Mouse (Mus musculus): ENCODE results near the gene Ulk4. TPM values are rescaled to one million over a fixed set of nuclear protein-coding genes. Genes with fewer than 3 reads are reported as not detected.

Gene Ulk4
- total and polyA plus RNA-seq, 3 experiments: 26.6 to 31.1 TPM; not detected in 1

DNA sequence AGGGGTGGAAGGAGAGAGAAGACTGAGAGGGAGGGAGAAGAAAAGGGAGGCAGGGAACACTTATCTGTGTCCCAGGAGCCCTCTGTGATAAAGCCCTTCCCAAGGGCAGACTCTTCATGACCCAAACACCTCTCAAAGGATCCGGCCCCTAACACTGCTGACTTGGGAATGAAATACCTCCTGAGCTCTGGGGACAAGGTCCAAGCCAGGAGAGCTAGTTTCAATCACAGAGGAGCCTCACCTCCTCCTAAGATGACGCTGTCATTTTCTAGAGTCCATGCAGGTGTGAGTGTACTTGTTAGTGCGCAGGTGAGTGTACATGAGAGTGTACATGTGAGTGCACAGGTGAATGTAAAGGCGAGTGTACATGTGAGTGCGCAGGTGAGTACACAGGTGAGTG, 292.0 kb downstream of the Ulk4 start:
- H3K4me3 ChIP-seq (ENCODE audit: control insufficient read depth in 1 of 2, insufficient read depth in 1 of 2, low read depth in 2 of 2, low read length in 2 of 2): no peak overlapping the region
- no peak overlapping the region for H3K27ac ChIP-seq (ENCODE audit: control insufficient read depth, low read depth, low read length)

DNA sequence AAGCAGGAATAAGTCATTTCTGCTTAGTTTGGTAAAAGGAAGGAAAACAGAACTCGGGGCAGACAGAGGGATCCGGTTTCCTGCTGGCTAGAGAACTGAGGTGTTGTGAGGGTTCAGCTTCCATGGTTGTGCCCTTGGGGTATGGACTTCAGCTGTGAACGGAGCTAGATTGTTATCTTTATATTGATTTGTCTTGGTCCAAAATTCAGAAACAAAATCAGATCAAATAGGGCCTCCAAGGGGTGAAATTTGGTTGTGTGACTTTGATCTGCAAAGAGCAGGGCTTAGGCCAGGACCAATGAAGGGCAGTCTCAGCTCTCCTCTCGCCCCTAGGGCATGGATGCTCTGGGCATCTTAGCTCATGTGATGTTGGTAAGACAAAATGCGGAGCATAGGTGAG, 292.5 kb downstream of the Ulk4 start:
- H3K36me3 ChIP-seq (ENCODE audit: control insufficient read depth in 1 of 2, insufficient read depth in 2 of 2, low read length in 2 of 2): no peaks in the 10 kb centered on the region
- H3K4me1 ChIP-seq (ENCODE audit: control insufficient read depth in 1 of 2, insufficient read depth in 2 of 2, low read length in 2 of 2): no peaks in the 10 kb centered on the region
- no peak for TF ChIP-seq MYB (IDR thresholded peaks at IDR 0.05; ENCODE audit: low read depth, low read length)
- TF ChIP-seq ZMIZ1 (IDR thresholded peaks at IDR 0.05; ENCODE audit: low read depth, low read length): no peak
- no peak for TF ChIP-seq ZKSCAN1 (IDR thresholded peaks at IDR 0.05; ENCODE audit: low read depth, low read length)
- no peak for TF ChIP-seq GATA1 (IDR thresholded peaks at IDR 0.05; ENCODE audit: low read depth, low read length)
- no peaks in the 10 kb centered on the region for H3K79me2 ChIP-seq (ENCODE audit: control insufficient read depth, insufficient read depth, low read length, poor library complexity)
- no peak overlapping the region for H3K4me3 ChIP-seq (ENCODE audit: control insufficient read depth in 1 of 2, insufficient read depth in 1 of 2, low read depth in 2 of 2, low read length in 2 of 2)
- H3K9ac ChIP-seq (ENCODE audit: control insufficient read depth, low read depth, low read length, poor library complexity, severe bottlenecking): no peak overlapping the region
- no peaks in the 10 kb centered on the region for H3K9me3 ChIP-seq (replicated peaks; ENCODE audit: insufficient read depth, low read length)
- no peak overlapping the region for H3K27ac ChIP-seq (ENCODE audit: control insufficient read depth, low read depth, low read length)
- no peaks in the 10 kb centered on the region for H3K27me3 ChIP-seq (ENCODE audit: control insufficient read depth in 1 of 2, insufficient read depth in 2 of 2, low read length in 2 of 2)
- DNase-seq (ENCODE audit: low read depth, low spot score): no peak

More for the DNA sequence above, 292.0 kb downstream of the Ulk4 start:
- no peak for DNase-seq (ENCODE audit: low read depth, low spot score)
- Histone ChIP-seq H3K79me2 (ENCODE audit: control insufficient read depth, insufficient read depth, low read length, poor library complexity) (no peaks in the 10 kb centered on the region), H3K9me3 (replicated peaks; ENCODE audit: insufficient read depth, low read length) (no peaks in the 10 kb centered on the region), H3K4me1 (ENCODE audit: control insufficient read depth in 1 of 2, insufficient read depth in 2 of 2, low read length in 2 of 2) (no peaks in the 10 kb centered on the region), H3K9ac (ENCODE audit: control insufficient read depth, low read depth, low read length, poor library complexity, severe bottlenecking) (no peak overlapping the region), H3K36me3 (ENCODE audit: control insufficient read depth in 1 of 2, insufficient read depth in 2 of 2, low read length in 2 of 2) (no peaks in the 10 kb centered on the region), H3K27me3 (ENCODE audit: control insufficient read depth in 1 of 2, insufficient read depth in 2 of 2, low read length in 2 of 2) (no peaks in the 10 kb centered on the region)
- TF ChIP-seq TAL1 (IDR thresholded peaks at IDR 0.05; ENCODE audit: low read length): no peak
- TF ChIP-seq TBP (IDR thresholded peaks at IDR 0.05; ENCODE audit: low read depth, low read length): no peak
- no peak for TF ChIP-seq RCOR1 (IDR thresholded peaks at IDR 0.05; ENCODE audit: low read depth, low read length)
- TF ChIP-seq CTCF (IDR thresholded peaks at IDR 0.05 in 2 of 3, conservative IDR thresholded peaks at IDR 0.05 in 1 of 3; ENCODE audit: control insufficient read depth in 1 of 3, insufficient read depth in 1 of 3, low read depth in 2 of 3, low read length in 3 of 3, poor library complexity in 1 of 3, severe bottlenecking in 1 of 3): no peak
- no peak for TF ChIP-seq EP300 (IDR thresholded peaks at IDR 0.05; ENCODE audit: low read depth in 1 of 2, low read length in 2 of 2)
- TF ChIP-seq NRF1 (IDR thresholded peaks at IDR 0.05; ENCODE audit: insufficient read depth, low read depth, low read length, poor library complexity, severe bottlenecking): no peak
- TF ChIP-seq USF1 (IDR thresholded peaks at IDR 0.05; ENCODE audit: low read depth, low read length): no peak
- TF ChIP-seq POLR2A (IDR thresholded peaks at IDR 0.05; ENCODE audit: control insufficient read depth in 1 of 2, insufficient read depth in 1 of 2, low read depth in 1 of 2, low read length in 2 of 2, poor library complexity in 1 of 2): no peak
- TF ChIP-seq CHD2 (IDR thresholded peaks at IDR 0.05; ENCODE audit: low read length): no peak
- no peak for TF ChIP-seq UBTF (IDR thresholded peaks at IDR 0.05; ENCODE audit: borderline replicate concordance, insufficient read depth, low read depth, low read length)

DNA sequence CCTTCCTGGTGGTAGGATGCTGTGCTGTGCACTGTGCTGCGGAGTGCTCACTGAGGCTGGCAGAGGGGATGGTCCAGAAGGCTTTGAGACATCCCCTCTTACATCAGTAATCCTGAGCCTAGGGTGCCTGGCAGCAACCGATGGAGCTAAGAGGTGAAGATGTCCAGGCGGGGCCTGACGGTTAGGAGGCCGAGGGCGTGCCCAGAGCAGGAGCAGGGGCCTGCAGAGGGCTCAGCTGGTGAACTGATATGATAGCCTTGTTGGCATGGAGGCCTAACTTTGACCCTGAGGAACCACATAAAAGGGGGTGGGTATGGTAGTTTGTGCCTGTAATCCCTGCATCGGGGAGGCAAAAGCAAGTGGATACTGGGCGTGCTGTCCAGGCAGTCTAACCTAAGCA, 293.1 kb downstream of the Ulk4 start:
- Histone ChIP-seq H3K36me3 (ENCODE audit: control insufficient read depth in 1 of 2, insufficient read depth in 2 of 2, low read length in 2 of 2) (no peaks in the 10 kb centered on the region), H3K27me3 (ENCODE audit: control insufficient read depth in 1 of 2, insufficient read depth in 2 of 2, low read length in 2 of 2) (no peaks in the 10 kb centered on the region), H3K9me3 (replicated peaks; ENCODE audit: insufficient read depth, low read length) (no peaks in the 10 kb centered on the region), H3K27ac (ENCODE audit: control insufficient read depth, low read depth, low read length) (no peak overlapping the region), H3K79me2 (ENCODE audit: control insufficient read depth, insufficient read depth, low read length, poor library complexity) (no peaks in the 10 kb centered on the region), H3K4me3 (ENCODE audit: control insufficient read depth in 1 of 2, insufficient read depth in 1 of 2, low read depth in 2 of 2, low read length in 2 of 2) (no peak overlapping the region), H3K4me1 (ENCODE audit: control insufficient read depth in 1 of 2, insufficient read depth in 2 of 2, low read length in 2 of 2) (no peaks in the 10 kb centered on the region), H3K9ac (ENCODE audit: control insufficient read depth, low read depth, low read length, poor library complexity, severe bottlenecking) (no peak overlapping the region)
- no peak for DNase-seq (ENCODE audit: low read depth, low spot score)
- TF ChIP-seq MAX (IDR thresholded peaks at IDR 0.05; ENCODE audit: low read length): no peak
- TF ChIP-seq ZNF384 (IDR thresholded peaks at IDR 0.05; ENCODE audit: low read depth, low read length): no peak
- TF ChIP-seq POLR2AphosphoS2 (IDR thresholded peaks at IDR 0.05; ENCODE audit: low read length): no peak
- no peak for TF ChIP-seq UBTF (IDR thresholded peaks at IDR 0.05; ENCODE audit: borderline replicate concordance, insufficient read depth, low read depth, low read length)
- TF ChIP-seq MEF2A (IDR thresholded peaks at IDR 0.05; ENCODE audit: extremely low read depth, insufficient replicate concordance, low read depth, low read length, poor library complexity, severe bottlenecking): no peak
- TF ChIP-seq EP300 (IDR thresholded peaks at IDR 0.05; ENCODE audit: low read depth in 1 of 2, low read length in 2 of 2): no peak
- no peak for TF ChIP-seq NELFE (IDR thresholded peaks at IDR 0.05; ENCODE audit: low read depth, low read length)
- TF ChIP-seq JUND (IDR thresholded peaks at IDR 0.05; ENCODE audit: low read depth, low read length): no peak
- TF ChIP-seq ZKSCAN1 (IDR thresholded peaks at IDR 0.05; ENCODE audit: low read depth, low read length): no peak
- no peak for TF ChIP-seq NRF1 (IDR thresholded peaks at IDR 0.05; ENCODE audit: insufficient read depth, low read depth, low read length, poor library complexity, severe bottlenecking)
- no peak for TF ChIP-seq RCOR1 (IDR thresholded peaks at IDR 0.05; ENCODE audit: low read depth, low read length)
- TF ChIP-seq BHLHE40 (IDR thresholded peaks at IDR 0.05; ENCODE audit: borderline replicate concordance, low read depth, low read length): no peak
- no peak for TF ChIP-seq E2F4 (IDR thresholded peaks at IDR 0.05; ENCODE audit: borderline replicate concordance, low read depth, low read length)
- TF ChIP-seq POLR2A (IDR thresholded peaks at IDR 0.05; ENCODE audit: control insufficient read depth in 1 of 2, insufficient read depth in 1 of 2, low read depth in 1 of 2, low read length in 2 of 2, poor library complexity in 1 of 2): no peak
- no peak for TF ChIP-seq GABPA (IDR thresholded peaks at IDR 0.05; ENCODE audit: low read depth, low read length)
- TF ChIP-seq MXI1 (IDR thresholded peaks at IDR 0.05; ENCODE audit: low read depth, low read length): no peak
- no peak for TF ChIP-seq CHD1 (IDR thresholded peaks at IDR 0.05; ENCODE audit: low read depth, low read length)
